Mouse (Mus musculus) retina, adult 2 months (tissue): Measurements from ENCODE around the gene Znrf4.
"Not testable (repeated sequence)": the region's sequence is repeated elsewhere in the genome, so short reads cannot be mapped to it uniquely, and the experiment has no call there.

Experiments used
- DNase-seq: peaks from one replicate; pipeline ENCODE4 v3.0.0-alpha.2; 2012; ENCODE audit warnings: low read depth, low spot score

Gene Znrf4

GRCm38 (mm10) chr17:56536192-56536591 lies 24.0 kb upstream of the Znrf4 start:
- DNase-seq = no peak

GRCm38 (mm10) chr17:56524943-56525342 lies 12.7 kb upstream of the Znrf4 start:
- no peak for DNase-seq

- DNase-seq = no peak
Observed at GRCm38 (mm10) chr17:56522744-56523143, 10.5 kb upstream of the Znrf4 start.

GRCm38 (mm10) chr17:56515690-56516410 lies 3.6 kb upstream of the Znrf4 start:
- no peak for DNase-seq

GRCm38 (mm10) chr17:56514916-56515315 lies 2.7 kb upstream of the Znrf4 start:
- no peak for DNase-seq

- no peak for DNase-seq
Observed at GRCm38 (mm10) chr17:56514330-56514729, 2.1 kb upstream of the Znrf4 start.

- no peak for DNase-seq
Observed at GRCm38 (mm10) chr17:56511707-56512090, 532 bp downstream of the Znrf4 start.

GRCm38 (mm10) chr17:56510970-56511706 lies 1.1 kb downstream of the Znrf4 start:
- DNase-seq = no peak

GRCm38 (mm10) chr17:56510473-56510969 lies 1.7 kb downstream of the Znrf4 start:
- no peak for DNase-seq

- DNase-seq = no peak
Observed at GRCm38 (mm10) chr17:56509707-56510472, 2.3 kb downstream of the Znrf4 start.

- no peak for DNase-seq
Observed at GRCm38 (mm10) chr17:56509021-56509640, 3.1 kb downstream of the Znrf4 start.

- peak; percentile 88 for DNase-seq
Observed at GRCm38 (mm10) chr17:56507161-56508068, 4.8 kb downstream of the Znrf4 start.

- no peak for DNase-seq
Observed at GRCm38 (mm10) chr17:56506417-56507065, 5.7 kb downstream of the Znrf4 start.

GRCm38 (mm10) chr17:56505401-56505800 lies 6.8 kb downstream of the Znrf4 start:
- no peak for DNase-seq

GRCm38 (mm10) chr17:56502526-56502925 lies 9.7 kb downstream of the Znrf4 start:
- DNase-seq = no peak

GRCm38 (mm10) chr17:56501635-56502400 lies 10.4 kb downstream of the Znrf4 start:
- not testable (repeated sequence) for DNase-seq

- DNase-seq = no peak
Observed at GRCm38 (mm10) chr17:56499229-56499628, 13.0 kb downstream of the Znrf4 start.

- DNase-seq = no peak
Observed at GRCm38 (mm10) chr17:56494480-56494879, 17.8 kb downstream of the Znrf4 start.

GRCm38 (mm10) chr17:56493841-56494240 lies 18.4 kb downstream of the Znrf4 start:
- no peak for DNase-seq
